Mouse (Mus musculus) heart, embryonic 15.5 days (tissue): Measurements from ENCODE around the gene Purb. TPM values are rescaled to one million over a fixed set of nuclear protein-coding genes. Genes with fewer than 3 reads are reported as not detected.
A peak's percentile ranks its signal among the peaks of the same experiment; 100 is the strongest.

Experiments used
- ATAC-seq: fragments of 200-750 bp; cut with Nextera tagmentation; replicated peaks from 2 replicates; pipeline ENCODE4 v1.8.0; 2017; ENCODE audit warnings: low read depth, moderate TSS enrichment; ENCODE audit not compliant: insufficient number of reproducible peaks, insufficient read depth, low FRiP score
- H3K27ac ChIP-seq: fragments of 300-500 bp; sonication (generic); 2 replicates; pipeline ENCODE4 v1.5.1; 2015; ENCODE audit warnings: mild to moderate bottlenecking, inconsistent platforms
- H3K27me3 ChIP-seq: fragments of 300-500 bp; sonication (generic); 2 replicates; pipeline ENCODE4 v1.6.1; 2015; ENCODE audit warnings: inconsistent platforms
- H3K36me3 ChIP-seq: fragments of 300-500 bp; sonication (generic); 2 replicates; pipeline ENCODE4 v1.6.1; 2015; ENCODE audit warnings: mild to moderate bottlenecking, inconsistent platforms
- H3K4me1 ChIP-seq: fragments of 300-500 bp; sonication (generic); replicated peaks from 2 replicates; pipeline ENCODE4 v1.6.1; 2015; ENCODE audit warnings: inconsistent platforms
- H3K4me2 ChIP-seq: fragments of 300-500 bp; sonication (generic); 2 replicates; pipeline ENCODE4 v1.6.1; 2015; ENCODE audit warnings: inconsistent platforms, mild to moderate bottlenecking, moderate library complexity
- H3K4me3 ChIP-seq: fragments of 300-500 bp; sonication (generic); 2 replicates; pipeline ENCODE4 v1.5.1; 2015; ENCODE audit warnings: mild to moderate bottlenecking, inconsistent platforms
- H3K9ac ChIP-seq: fragments of 300-500 bp; sonication (generic); 2 replicates; pipeline ENCODE4 v1.6.1; 2015; ENCODE audit warnings: mild to moderate bottlenecking, inconsistent platforms
- H3K9me3 ChIP-seq: fragments of 300-500 bp; sonication (generic); replicated peaks from 2 replicates; pipeline ENCODE4 v1.6.1; 2016; ENCODE audit warnings: inconsistent platforms
- WGBS: fragments of 180-500 bp; shearing (Covaris S2); methylation state at CpG from one replicate; pipeline ENCODE4 v1.1.7; 2015; ENCODE audit warnings: mixed read lengths; 5-methylcytosine and 5-hydroxymethylcytosine counted together
- polyA plus RNA-seq: library from polyadenylated mRNA; unstranded; fragments of >200 nt; fragmentation: Nextera tagmentation; extraction: Ambion mirVana; gene quantifications from 2 replicates; pipeline ENCODE4 v1.2.1, GENCODE M21; 2015

Gene Purb
- polyA plus RNA-seq, 1 experiment from 2014 or later: 26.1 TPM

- H3K27me3 ChIP-seq: no peaks in the 10 kb centered on the region
- 52% methylated on average over 2 of the region's 2 CpGs for WGBS
These were observed 7.4 kb upstream of the Purb start for GRCm38 (mm10) chr11:6483103-6483502.

GRCm38 (mm10) chr11:6481669-6482185 is 6.0 kb upstream of the Purb start:
- Histone ChIP-seq H3K4me2 (no peak overlapping the region), H3K9me3 (no peaks in the 10 kb centered on the region), H3K27me3 (no peaks in the 10 kb centered on the region), H3K27ac (no peak overlapping the region), H3K9ac (no peak overlapping the region), H3K36me3 (no peaks in the 10 kb centered on the region), H3K4me3 (no peak overlapping the region), H3K4me1 (no peaks in the 10 kb centered on the region)
- ATAC-seq: no peak
- WGBS: 56% methylated on average over 6 of the region's 6 CpGs

More at GRCm38 (mm10) chr11:6483103-6483502, 7.4 kb upstream of the Purb start:
- Histone ChIP-seq H3K4me2 (no peak overlapping the region), H3K4me1 (0 out of 2 replicates have a peak, but pooled peaks cover 6% of the 10 kb centered on the region), H3K36me3 (no peaks in the 10 kb centered on the region), H3K4me3 (no peak overlapping the region), H3K9me3 (no peaks in the 10 kb centered on the region), H3K9ac (no peak overlapping the region), H3K27ac (no peak overlapping the region)
- ATAC-seq: no peak

- H3K36me3 ChIP-seq: no peaks in the 10 kb centered on the region
These were observed 5.1 kb upstream of the Purb start for GRCm38 (mm10) chr11:6480681-6481405.

GRCm38 (mm10) chr11:6480191-6480590 is 4.5 kb upstream of the Purb start:
- Histone ChIP-seq H3K9me3 (no peaks in the 10 kb centered on the region), H3K9ac (no peak overlapping the region), H3K4me3 (no peak overlapping the region), H3K36me3 (no peaks in the 10 kb centered on the region), H3K27ac (no peak overlapping the region), H3K4me2 (no peak overlapping the region), H3K27me3 (no peaks in the 10 kb centered on the region), H3K4me1 (no peaks in the 10 kb centered on the region)
- 65% methylated on average over 7 of the region's 7 CpGs for WGBS
- ATAC-seq: no peak

More at GRCm38 (mm10) chr11:6480681-6481405, 5.1 kb upstream of the Purb start:
- no peak for ATAC-seq
- H3K4me1 ChIP-seq: no peaks in the 10 kb centered on the region
- H3K4me3 ChIP-seq: no peak overlapping the region
- no peak overlapping the region for H3K4me2 ChIP-seq
- no peak overlapping the region for H3K27ac ChIP-seq
- H3K27me3 ChIP-seq: no peaks in the 10 kb centered on the region
- WGBS: 74% methylated on average over 13 of the region's 13 CpGs
- no peaks in the 10 kb centered on the region for H3K9me3 ChIP-seq
- H3K9ac ChIP-seq: no peak overlapping the region

GRCm38 (mm10) chr11:6479231-6479630 is 3.5 kb upstream of the Purb start:
- Histone ChIP-seq H3K9me3 (no peaks in the 10 kb centered on the region), H3K4me1 (peaks cover 2% of the 10 kb centered on the region; the same call in 1 of the 2 replicates), H3K9ac (no peak overlapping the region), H3K36me3 (no peaks in the 10 kb centered on the region; the same call in 1 of the 2 replicates), H3K27me3 (no peaks in the 10 kb centered on the region), H3K27ac (no peak overlapping the region), H3K4me3 (no peak overlapping the region), H3K4me2 (no peak overlapping the region)
- ATAC-seq: no peak
- WGBS: 60% methylated on average over 2 of the region's 2 CpGs

GRCm38 (mm10) chr11:6477350-6477749 is 1.6 kb upstream of the Purb start:
- H3K9me3 ChIP-seq: no peaks in the 10 kb centered on the region
- H3K27ac ChIP-seq: no peak overlapping the region
- WGBS: 81% methylated on average over 1 of the region's 1 CpGs
- no peak for ATAC-seq
- no peaks in the 10 kb centered on the region; the same call in 1 of the 2 replicates for H3K36me3 ChIP-seq
- H3K9ac ChIP-seq: no peak overlapping the region
- H3K27me3 ChIP-seq: no peaks in the 10 kb centered on the region
- no peak overlapping the region for H3K4me3 ChIP-seq
- peaks cover 12% of the 10 kb centered on the region for H3K4me1 ChIP-seq
- H3K4me2 ChIP-seq: no peak overlapping the region

GRCm38 (mm10) chr11:6476876-6477275 is 1.2 kb upstream of the Purb start:
- Histone ChIP-seq H3K4me3 (no peak overlapping the region), H3K27me3 (no peaks in the 10 kb centered on the region), H3K9ac (no peak overlapping the region), H3K4me1 (peaks cover 12% of the 10 kb centered on the region), H3K36me3 (no peaks in the 10 kb centered on the region; the same call in 1 of the 2 replicates), H3K9me3 (no peaks in the 10 kb centered on the region), H3K4me2 (no peak overlapping the region), H3K27ac (no peak overlapping the region)
- no peak for ATAC-seq
- 72% methylated on average over 6 of the region's 6 CpGs for WGBS

GRCm38 (mm10) chr11:6474874-6475731 is 614 bp downstream of the Purb start:
- H3K9ac ChIP-seq: peak overlapping the region; percentile 91
- peaks cover 27% of the 10 kb centered on the region for H3K4me1 ChIP-seq
- WGBS: under 1% methylated on average over 108 of the region's 109 CpGs
- ATAC-seq: peak; percentile 37
- H3K9me3 ChIP-seq: no peaks in the 10 kb centered on the region
- H3K36me3 ChIP-seq: no peaks in the 10 kb centered on the region; the same call in 1 of the 2 replicates
- no peaks in the 10 kb centered on the region for H3K27me3 ChIP-seq
- H3K4me3 ChIP-seq: peak overlapping the region; percentile 89
- H3K27ac ChIP-seq: peak overlapping the region; percentile 98
- peak overlapping the region; percentile 90 for H3K4me2 ChIP-seq

GRCm38 (mm10) chr11:6474381-6474780 is 1.3 kb downstream of the Purb start:
- Histone ChIP-seq H3K36me3 (no peaks in the 10 kb centered on the region; the same call in 1 of the 2 replicates), H3K9ac (peak overlapping the region; percentile 91), H3K27ac (peak overlapping the region; percentile 98), H3K4me2 (peak overlapping the region; percentile 90), H3K4me3 (peak overlapping the region; percentile 89), H3K27me3 (no peaks in the 10 kb centered on the region), H3K4me1 (peaks cover 31% of the 10 kb centered on the region), H3K9me3 (no peaks in the 10 kb centered on the region)
- 17% methylated on average over 6 of the region's 6 CpGs for WGBS
- ATAC-seq: no peak

GRCm38 (mm10) chr11:6472076-6472475 is 3.6 kb downstream of the Purb start:
- no peaks in the 10 kb centered on the region for H3K9me3 ChIP-seq
- ATAC-seq: no peak
- H3K27me3 ChIP-seq: no peaks in the 10 kb centered on the region
- peaks cover 36% of the 10 kb centered on the region for H3K4me1 ChIP-seq
- peak overlapping the region; percentile 82 for H3K27ac ChIP-seq
- H3K9ac ChIP-seq: peak overlapping the region; percentile 61
- peak overlapping the region; percentile 50 for H3K4me3 ChIP-seq
- H3K4me2 ChIP-seq: peak overlapping the region; percentile 90
- H3K36me3 ChIP-seq: no peaks in the 10 kb centered on the region; the same call in 1 of the 2 replicates

GRCm38 (mm10) chr11:6471493-6471892 is 4.2 kb downstream of the Purb start:
- Histone ChIP-seq H3K9me3 (no peaks in the 10 kb centered on the region), H3K9ac (peak overlapping the region; percentile 55), H3K36me3 (peaks cover 5% of the 10 kb centered on the region), H3K27ac (peak overlapping the region; percentile 82), H3K4me3 (peak overlapping the region; percentile 50), H3K4me1 (peaks cover 36% of the 10 kb centered on the region), H3K4me2 (peak overlapping the region; percentile 90), H3K27me3 (no peaks in the 10 kb centered on the region)
- no peak for ATAC-seq
- 2% methylated on average over 1 of the region's 1 CpGs for WGBS
